Comparison of ENCODE assay signal across 9 mouse cellular contexts in genomic region chr4:25799051-25799475, GRCm38 (mm10). TPM values are rescaled to one million over a fixed set of nuclear protein-coding genes. Genes with fewer than 3 reads are reported as not detected.
DNase-seq lines count a peak whose midpoint lies in the region; ATAC-seq and TF ChIP-seq lines count a peak whose summit lies in the region.
"Had no signal": no experiment of that assay in that cellular context is flagged by ENCODE, and none has a peak within 500 bp of the region (broad histone marks: within the 10 kb centered on the region; RNA-seq: fewer than 3 reads in every experiment).

No protein-coding gene starts in this region.

- peak; percentile 30 to 45 for DNase-seq in frontal cortex, postnatal 36 days (ENCODE audit: low spot score in 2 of 2)
- no peak for DNase-seq in frontal cortex, postnatal 14 days (ENCODE audit: low spot score in 2 of 2)
- DNase-seq in testis, postnatal 14 days (ENCODE audit: low spot score) = no peak
- DNase-seq in ovary, postnatal 14 days (ENCODE audit: low spot score) = no peak
- no peak for DNase-seq in adrenal gland, postnatal 10 days

- H3K27ac ChIP-seq in ES-Bruce4 (ENCODE audit: insufficient read depth, low read length) = peak overlapping the region; percentile 30; the same call in 1 of the 2 replicates
- H3K27ac ChIP-seq in forebrain, embryonic 16.5 days (ENCODE audit: low read length) = peak overlapping the region; percentile 90
- no peak overlapping the region for H3K27ac ChIP-seq in limb, embryonic 12.5 days

- no peak for TF ChIP-seq EP300 in ES-Bruce4 (IDR thresholded peaks at IDR 0.05; ENCODE audit: insufficient read depth, low read depth, low read length)

- peak overlapping the region; percentile 81 for H3K4me2 ChIP-seq in forebrain, embryonic 16.5 days (ENCODE audit: low read length)
- H3K4me2 ChIP-seq in limb, embryonic 12.5 days = peak overlapping the region; percentile 94

- under 1% methylated on average over 7 of the region's 7 CpGs for WGBS in forebrain, embryonic 16.5 days
- under 1% methylated on average over 7 of the region's 7 CpGs for WGBS in limb, embryonic 12.5 days

- no peak; the same call in 1 of the 2 replicates for ATAC-seq in forebrain, embryonic 16.5 days
- ATAC-seq in limb, embryonic 12.5 days (ENCODE audit: insufficient number of reproducible peaks, insufficient read depth, low FRiP score, low TSS enrichment, low read depth) = no peak; the same call in 1 of the 2 replicates

- H3K9ac ChIP-seq in ES-Bruce4 (ENCODE audit: low read depth, poor library complexity, severe bottlenecking) = peak overlapping the region; percentile 78
- peak overlapping the region; percentile 87 for H3K9ac ChIP-seq in forebrain, embryonic 16.5 days (replicated peaks; ENCODE audit: low read depth, low read length)
- peak overlapping the region; percentile 59 for H3K9ac ChIP-seq in limb, embryonic 12.5 days (replicated peaks)

- 0 out of 2 replicates have a peak, but pooled peaks cover 2% of the 10 kb centered on the region for H3K36me3 ChIP-seq in ES-Bruce4 (ENCODE audit: control insufficient read depth, insufficient read depth, low read length, poor library complexity, severe bottlenecking)
- no peaks in the 10 kb centered on the region for H3K36me3 ChIP-seq in forebrain, embryonic 16.5 days (ENCODE audit: control insufficient read depth, insufficient read depth)
- H3K36me3 ChIP-seq in limb, embryonic 12.5 days = no peaks in the 10 kb centered on the region

- H3K4me3 ChIP-seq in ES-Bruce4 (ENCODE audit: low read depth, low read length) = peak overlapping the region; percentile 94
- peak overlapping the region; percentile 77 for H3K4me3 ChIP-seq in forebrain, embryonic 16.5 days (replicated peaks; ENCODE audit: low read length)
- H3K4me3 ChIP-seq in limb, embryonic 12.5 days (replicated peaks) = peak overlapping the region; percentile 51
- H3K4me3 ChIP-seq: erythroblast, embryonic 14.5 days had no signal

- no peak for TF ChIP-seq POLR2A in ES-Bruce4 (IDR thresholded peaks at IDR 0.05; ENCODE audit: insufficient read depth, low read length)

- no peak for TF ChIP-seq CTCF in ES-Bruce4 (IDR thresholded peaks at IDR 0.05; ENCODE audit: low read depth, low read length)

- H3K27me3 ChIP-seq in ES-Bruce4 (ENCODE audit: control insufficient read depth, insufficient read depth, low read length, poor library complexity, severe bottlenecking) = no peaks in the 10 kb centered on the region
- H3K27me3 ChIP-seq in forebrain, embryonic 16.5 days (replicated peaks; ENCODE audit: control insufficient read depth, insufficient read depth, low read length) = no peaks in the 10 kb centered on the region
- H3K27me3 ChIP-seq in limb, embryonic 12.5 days = peaks cover 31% of the 10 kb centered on the region

- H3K4me1 ChIP-seq in ES-Bruce4 (ENCODE audit: control insufficient read depth, insufficient read depth, low read length) = no peaks in the 10 kb centered on the region
- peaks cover 17% of the 10 kb centered on the region for H3K4me1 ChIP-seq in forebrain, embryonic 16.5 days (replicated peaks; ENCODE audit: control insufficient read depth, insufficient read depth, low read length)
- peaks cover 12% of the 10 kb centered on the region for H3K4me1 ChIP-seq in limb, embryonic 12.5 days (replicated peaks)

- H3K9me3 ChIP-seq in ES-Bruce4 (replicated peaks; ENCODE audit: control insufficient read depth, insufficient read depth, low read length, poor library complexity, severe bottlenecking) = no peaks in the 10 kb centered on the region
- H3K9me3 ChIP-seq in forebrain, embryonic 16.5 days (ENCODE audit: control insufficient read depth, low read length) = no peaks in the 10 kb centered on the region
- no peaks in the 10 kb centered on the region for H3K9me3 ChIP-seq in limb, embryonic 12.5 days

RNA-seq across cellular contexts. Expression of gene Fut9, which starts 1.0 kb away (rescaled TPM):
- 21.7 and 23.0 TPM in 2 replicates for polyA plus RNA-seq in ES-Bruce4 (2011; ENCODE audit: insufficient read depth, insufficient read length, low read depth, missing spikeins)
- 19.2 and 19.8 TPM in 2 replicates for polyA plus RNA-seq in forebrain, embryonic 16.5 days (2015; fragmentation: Nextera tagmentation; extraction: Ambion mirVana)
- 0.36 and 0.41 TPM in 2 replicates for polyA plus RNA-seq in limb, embryonic 12.5 days (2016; fragmentation: Nextera tagmentation; extraction: Ambion mirVana)
- total RNA-seq in adrenal gland, postnatal 10 days (2021) = under 1 TPM; 0.24 to 0.48 TPM
- polyA plus RNA-seq: erythroblast, embryonic 14.5 days had no signal

Comparison
In these comparisons a context has a peak if more than half of its experiments do, and no peak if none do; other contexts are left out.
1. DNase-seq: peak in frontal cortex, postnatal 36 days (2 of 2); none in frontal cortex, postnatal 14 days (0 of 2), testis, postnatal 14 days (single experiment), ovary, postnatal 14 days (single experiment) and adrenal gland, postnatal 10 days (single experiment).
2. RNA of gene Fut9, which starts 1.0 kb away (polyA plus RNA-seq): 21.7 to 23.0 TPM in ES-Bruce4 and 19.2 to 19.8 TPM in forebrain, embryonic 16.5 days; 0.36 to 0.41 TPM in limb, embryonic 12.5 days; every median in the first group is over 10 times any median in the second.
3. Peak in every context shown above with its lines, with median percentiles within 50 percentile points of each other: H3K4me3 ChIP-seq and H3K9ac ChIP-seq.